In genomic region chr19:5424092-5424781, GRCm38 (mm10) we compare ENCODE assay signal across 8 mouse cellular contexts. TPM values are rescaled to one million over a fixed set of nuclear protein-coding genes. Genes with fewer than 3 reads are reported as not detected.
DNase-seq lines count a peak whose midpoint lies in the region; ATAC-seq and TF ChIP-seq lines count a peak whose summit lies in the region.

No protein-coding gene starts in this region.

- WGBS in hindbrain, embryonic 15.5 days, result under 1% methylated on average over 29 of the region's 48 CpGs
- 0% methylated on average over 24 of the region's 48 CpGs for WGBS in limb, embryonic 14.5 days
- under 1% methylated on average over 39 of the region's 48 CpGs for WGBS in midbrain, embryonic 12.5 days

- no peaks in the 10 kb centered on the region for H3K9me3 ChIP-seq in hindbrain, embryonic 15.5 days
- no peaks in the 10 kb centered on the region for H3K9me3 ChIP-seq in limb, embryonic 14.5 days (ENCODE audit: control insufficient read depth, low read length)
- H3K9me3 ChIP-seq in midbrain, embryonic 12.5 days, result no peaks in the 10 kb centered on the region

- H3K4me2 ChIP-seq in hindbrain, embryonic 15.5 days, result peak overlapping the region; percentile 92
- peak overlapping the region; percentile 83 for H3K4me2 ChIP-seq in limb, embryonic 14.5 days (replicated peaks; ENCODE audit: low read depth, low read length, severe bottlenecking)
- H3K4me2 ChIP-seq in midbrain, embryonic 12.5 days (replicated peaks), result peak overlapping the region; percentile 95

- TF ChIP-seq POLR2A in limb, embryonic 14.5 days (IDR thresholded peaks at IDR 0.05; ENCODE audit: borderline replicate concordance, extremely low read depth, insufficient read depth, insufficient read length), result peak; percentile 47; the same call in 1 of the 2 replicates

- H3K27ac ChIP-seq in hindbrain, embryonic 15.5 days (replicated peaks), result peak overlapping the region; percentile 94
- H3K27ac ChIP-seq in limb, embryonic 14.5 days (replicated peaks; ENCODE audit: low read depth, low read length), result peak overlapping the region; percentile 86
- peak overlapping the region; percentile 90 for H3K27ac ChIP-seq in midbrain, embryonic 12.5 days (replicated peaks)

- intact Hi-C loops in heart, postnatal 25 days (cut with DNase I), result loop anchor here (2.0 kb wide), 1 partner anchor 33 kb away; no protein-coding TSS in a partner anchor

- peak; percentile 99 for DNase-seq in heart, adult 11 months
- DNase-seq in heart, postnatal 25 days (ENCODE audit: low spot score), result no peak
- peak; percentile 76 for DNase-seq in cerebellum, adult 8-10 months
- peak; percentile 66 to 69 for DNase-seq in frontal cortex, postnatal 10 days (ENCODE audit: low spot score in 2 of 2)
- DNase-seq in limb, embryonic 14.5 days (ENCODE audit: low spot score), result peak; percentile 71
- DNase-seq in spleen, postnatal 10 days (ENCODE audit: low spot score in 2 of 2), result peak; percentile 70 to 79

- no peaks in the 10 kb centered on the region for H3K27me3 ChIP-seq in hindbrain, embryonic 15.5 days
- H3K27me3 ChIP-seq in limb, embryonic 14.5 days (ENCODE audit: control insufficient read depth, insufficient read depth, low read length), result no peaks in the 10 kb centered on the region
- no peaks in the 10 kb centered on the region for H3K27me3 ChIP-seq in midbrain, embryonic 12.5 days

- H3K9ac ChIP-seq in hindbrain, embryonic 15.5 days, result peak overlapping the region; percentile 92
- peak overlapping the region; percentile 83 for H3K9ac ChIP-seq in limb, embryonic 14.5 days (ENCODE audit: low read depth, low read length, severe bottlenecking)
- peak overlapping the region; percentile 86 for H3K9ac ChIP-seq in midbrain, embryonic 12.5 days (replicated peaks)

- peak; percentile 71 for ATAC-seq in hindbrain, embryonic 15.5 days (ENCODE audit: low FRiP score, low read depth)
- ATAC-seq in limb, embryonic 14.5 days (ENCODE audit: low FRiP score, low read depth), result peak; percentile 67
- peak; percentile 14 for ATAC-seq in midbrain, embryonic 12.5 days (ENCODE audit: low FRiP score, low read depth)

- peaks cover 43% of the 10 kb centered on the region for H3K4me1 ChIP-seq in hindbrain, embryonic 15.5 days (replicated peaks)
- peaks cover 19% of the 10 kb centered on the region for H3K4me1 ChIP-seq in limb, embryonic 14.5 days (ENCODE audit: control insufficient read depth, insufficient read depth, low read length)
- H3K4me1 ChIP-seq in midbrain, embryonic 12.5 days, result peaks cover 32% of the 10 kb centered on the region

- H3K4me3 ChIP-seq in hindbrain, embryonic 15.5 days, result peak overlapping the region; percentile 96
- peak overlapping the region; percentile 91 for H3K4me3 ChIP-seq in limb, embryonic 14.5 days (replicated peaks; ENCODE audit: low read length)
- peak overlapping the region; percentile 80 for H3K4me3 ChIP-seq in midbrain, embryonic 12.5 days

- H3K36me3 ChIP-seq in hindbrain, embryonic 15.5 days, result peaks cover 26% of the 10 kb centered on the region
- H3K36me3 ChIP-seq in limb, embryonic 14.5 days (ENCODE audit: control insufficient read depth, insufficient read depth, low read length), result peaks cover 57% of the 10 kb centered on the region
- H3K36me3 ChIP-seq in midbrain, embryonic 12.5 days, result peaks cover 53% of the 10 kb centered on the region

RNA-seq across cellular contexts. Expression of gene Drap1, which starts 0.5 kb away (rescaled TPM):
- total RNA-seq in heart, postnatal 25 days (2021), result 100 to 1,000 TPM; 289 to 292 TPM
- polyA plus RNA-seq in hindbrain, embryonic 15.5 days (2015; fragmentation: Nextera tagmentation; extraction: Ambion mirVana), result 301 and 311 TPM in 2 replicates
- polyA plus RNA-seq in limb, embryonic 14.5 days (2012; rRNA removed), result 163 and 236 TPM in 2 replicates
- polyA plus RNA-seq in limb, embryonic 14.5 days (2014; fragmentation: Nextera tagmentation; extraction: Ambion mirVana), result 219 and 233 TPM in 2 replicates
- polyA plus RNA-seq in midbrain, embryonic 12.5 days (2016; fragmentation: Nextera tagmentation; extraction: Ambion mirVana), result 257 and 262 TPM in 2 replicates

RNA-seq across cellular contexts. Expression of gene AI837181, which starts 0.7 kb away (rescaled TPM):
- 10 to 100 TPM; 34.9 to 36.2 TPM for total RNA-seq in heart, postnatal 25 days (2021)
- polyA plus RNA-seq in hindbrain, embryonic 15.5 days (2015; fragmentation: Nextera tagmentation; extraction: Ambion mirVana), result 74.9 and 82.4 TPM in 2 replicates
- polyA plus RNA-seq in limb, embryonic 14.5 days (2012; rRNA removed), result 97.5 and 132 TPM in 2 replicates
- polyA plus RNA-seq in limb, embryonic 14.5 days (2014; fragmentation: Nextera tagmentation; extraction: Ambion mirVana), result 57.1 and 61.9 TPM in 2 replicates
- 52.4 and 60.3 TPM in 2 replicates for polyA plus RNA-seq in midbrain, embryonic 12.5 days (2016; fragmentation: Nextera tagmentation; extraction: Ambion mirVana)

RNA-seq across cellular contexts. Expression of gene Tsga10ip, which starts 21.9 kb away (rescaled TPM):
- under 1 TPM; 0.28 to 0.88 TPM for total RNA-seq in heart, postnatal 25 days (2021)
- not detected in 2 replicates for polyA plus RNA-seq in hindbrain, embryonic 15.5 days (2015; fragmentation: Nextera tagmentation; extraction: Ambion mirVana)
- polyA plus RNA-seq in limb, embryonic 14.5 days (2012; rRNA removed), result 0.13 and 0.14 TPM in 2 replicates
- 0.18 TPM in 1 of 2 replicates, not detected in the other for polyA plus RNA-seq in limb, embryonic 14.5 days (2014; fragmentation: Nextera tagmentation; extraction: Ambion mirVana)
- 0.17 and 0.28 TPM in 2 replicates for polyA plus RNA-seq in midbrain, embryonic 12.5 days (2016; fragmentation: Nextera tagmentation; extraction: Ambion mirVana)

RNA-seq across cellular contexts. Expression of gene Fosl1, which starts 23.1 kb away (rescaled TPM):
- total RNA-seq in heart, postnatal 25 days (2021), result not detected
- polyA plus RNA-seq in hindbrain, embryonic 15.5 days (2015; fragmentation: Nextera tagmentation; extraction: Ambion mirVana), result not detected in 2 replicates
- 0.06 and 0.09 TPM in 2 replicates for polyA plus RNA-seq in limb, embryonic 14.5 days (2012; rRNA removed)
- polyA plus RNA-seq in limb, embryonic 14.5 days (2014; fragmentation: Nextera tagmentation; extraction: Ambion mirVana), result not detected in 2 replicates
- not detected in 2 replicates for polyA plus RNA-seq in midbrain, embryonic 12.5 days (2016; fragmentation: Nextera tagmentation; extraction: Ambion mirVana)

RNA-seq across cellular contexts. Expression of gene Ccdc85b, which starts 33.5 kb away (rescaled TPM):
- total RNA-seq in heart, postnatal 25 days (2021), result 10 to 100 TPM in 1 of 2 experiments, 1 to 10 TPM in 1; 7.8 to 11.9 TPM
- polyA plus RNA-seq in hindbrain, embryonic 15.5 days (2015; fragmentation: Nextera tagmentation; extraction: Ambion mirVana), result 12.8 and 14.0 TPM in 2 replicates
- polyA plus RNA-seq in limb, embryonic 14.5 days (2012; rRNA removed), result 6.6 and 6.9 TPM in 2 replicates
- 6.5 and 7.0 TPM in 2 replicates for polyA plus RNA-seq in limb, embryonic 14.5 days (2014; fragmentation: Nextera tagmentation; extraction: Ambion mirVana)
- polyA plus RNA-seq in midbrain, embryonic 12.5 days (2016; fragmentation: Nextera tagmentation; extraction: Ambion mirVana), result 10.1 TPM in 2 replicates

Comparison
In these comparisons a context has a peak if more than half of its experiments do, and no peak if none do; other contexts are left out.
1. ATAC-seq: peak in every context shown above with its lines; median percentile 71 in hindbrain, embryonic 15.5 days; 67 in limb, embryonic 14.5 days; 14 in midbrain, embryonic 12.5 days.